Mouse (Mus musculus) small intestine, adult 2 months (tissue): Measurements from ENCODE around the gene Itch.

ENCODE experiments used
- CTCF ChIP-seq: fragments of 200-500 bp; IDR thresholded peaks from 2 replicates; pipeline ENCODE4 v1.5.1; 2012; ENCODE audit warnings: low read depth, mild to moderate bottlenecking, control low read depth, inconsistent platforms, low read length, moderate library complexity, mixed read lengths; ENCODE audit not compliant: insufficient replicate concordance, insufficient read length; ENCODE audit errors: extremely low read depth
- POLR2A ChIP-seq: fragments of 200-500 bp; IDR thresholded peaks from 2 replicates; pipeline ENCODE4 v1.6.1; 2012; ENCODE audit warnings: low read depth, mild to moderate bottlenecking, control low read depth, inconsistent platforms, low read length, moderate library complexity

- TF ChIP-seq CTCF = no peak
- TF ChIP-seq POLR2A = no peak
These were observed 42.2 kb upstream of the Itch start for GRCm38 (mm10) chr2:155090909-155091742.
